Mouse (Mus musculus) heart, embryonic 16.5 days (tissue): ENCODE results near the gene Ifitm7. TPM values are rescaled to one million over a fixed set of nuclear protein-coding genes. Genes with fewer than 3 reads are reported as not detected.

Experiments used
- ATAC-seq: fragments of 200-750 bp; cut with Nextera tagmentation; replicated peaks from 2 replicates; pipeline ENCODE4 v1.8.0; 2017; ENCODE audit warnings: moderate number of reproducible peaks; ENCODE audit not compliant: insufficient read depth, low FRiP score; ENCODE audit errors: extremely low read depth
- H3K27ac ChIP-seq: fragments of 300-500 bp; sonication (generic); 2 replicates; pipeline ENCODE4 v1.5.1; 2014; ENCODE audit warnings: mild to moderate bottlenecking, low read length, control low read depth, moderate library complexity
- H3K27me3 ChIP-seq: fragments of 300-500 bp; sonication (generic); 2 replicates; pipeline ENCODE4 v1.6.1; 2014; ENCODE audit warnings: low read length, mixed read lengths; ENCODE audit not compliant: control insufficient read depth, insufficient read depth
- H3K36me3 ChIP-seq: fragments of 300-500 bp; sonication (generic); 2 replicates; pipeline ENCODE4 v1.6.1; 2014; ENCODE audit not compliant: control insufficient read depth, insufficient read depth
- H3K4me1 ChIP-seq: fragments of 300-500 bp; sonication (generic); 2 replicates; pipeline ENCODE4 v1.6.1; 2014; ENCODE audit warnings: low read length, mixed read lengths; ENCODE audit not compliant: control insufficient read depth, insufficient read depth
- H3K4me2 ChIP-seq: fragments of 300-500 bp; sonication (generic); 2 replicates; pipeline ENCODE4 v1.6.1; 2014; ENCODE audit warnings: low read depth, mild to moderate bottlenecking, control low read depth, low read length
- H3K4me3 ChIP-seq: fragments of 300-500 bp; sonication (generic); 2 replicates; pipeline ENCODE4 v1.5.1; 2014; ENCODE audit warnings: mild to moderate bottlenecking, control low read depth, low read length
- H3K9ac ChIP-seq: fragments of 300-500 bp; sonication (generic); 2 replicates; pipeline ENCODE4 v1.6.1; 2014; ENCODE audit warnings: low read length, control low read depth
- H3K9me3 ChIP-seq: fragments of 300-500 bp; sonication (generic); replicated peaks from 2 replicates; pipeline ENCODE4 v1.6.1; 2016; ENCODE audit warnings: low read length; ENCODE audit not compliant: control insufficient read depth
- WGBS: fragments of 180-500 bp; shearing (Covaris S2); extraction: QIAGEN DNeasy Blood & Tissue Kit; methylation state at CpG from one replicate; pipeline ENCODE4 v1.1.7; 2014; 5-methylcytosine and 5-hydroxymethylcytosine counted together
- polyA plus RNA-seq: library from polyadenylated mRNA; unstranded; fragments of >200 nt; fragmentation: Nextera tagmentation; extraction: Ambion mirVana; gene quantifications from 2 replicates; pipeline ENCODE4 v1.2.1, GENCODE M21; 2015

The Ifitm7 gene
- polyA plus RNA-seq, 1 experiment from 2014 or later: 0.13 TPM

- no peak for ATAC-seq
- Histone ChIP-seq H3K9me3 (no peaks in the 10 kb centered on the region), H3K9ac (no peak overlapping the region), H3K27me3 (no peaks in the 10 kb centered on the region), H3K27ac (no peak overlapping the region), H3K36me3 (no peaks in the 10 kb centered on the region), H3K4me3 (no peak overlapping the region), H3K4me1 (no peaks in the 10 kb centered on the region), H3K4me2 (no peak overlapping the region)
- WGBS: 87% methylated on average over 4 of the region's 4 CpGs
Observed at GRCm38 (mm10) chr16:14009966-14010365, 23.3 kb upstream of the Ifitm7 start.

GRCm38 (mm10) chr16:14008708-14009107 lies 22.0 kb upstream of the Ifitm7 start:
- no peaks in the 10 kb centered on the region for H3K9me3 ChIP-seq
- no peak overlapping the region for H3K27ac ChIP-seq
- H3K4me2 ChIP-seq: no peak overlapping the region
- no peaks in the 10 kb centered on the region for H3K27me3 ChIP-seq
- H3K9ac ChIP-seq: no peak overlapping the region
- H3K4me3 ChIP-seq: no peak overlapping the region
- no peaks in the 10 kb centered on the region for H3K36me3 ChIP-seq
- ATAC-seq: no peak
- H3K4me1 ChIP-seq: no peaks in the 10 kb centered on the region

- no peak for ATAC-seq
- 70% methylated on average over 2 of the region's 2 CpGs for WGBS
- no peaks in the 10 kb centered on the region for H3K4me1 ChIP-seq
- no peak overlapping the region for H3K4me2 ChIP-seq
- no peak overlapping the region for H3K9ac ChIP-seq
- H3K27ac ChIP-seq: no peak overlapping the region
- H3K36me3 ChIP-seq: no peaks in the 10 kb centered on the region
- no peak overlapping the region for H3K4me3 ChIP-seq
- H3K9me3 ChIP-seq: no peaks in the 10 kb centered on the region
- no peaks in the 10 kb centered on the region for H3K27me3 ChIP-seq
Observed at GRCm38 (mm10) chr16:14008081-14008480, 21.4 kb upstream of the Ifitm7 start.

GRCm38 (mm10) chr16:14005266-14005665 lies 18.6 kb upstream of the Ifitm7 start:
- no peak overlapping the region for H3K4me2 ChIP-seq
- no peaks in the 10 kb centered on the region for H3K27me3 ChIP-seq
- H3K36me3 ChIP-seq: no peaks in the 10 kb centered on the region
- no peaks in the 10 kb centered on the region for H3K9me3 ChIP-seq
- no peak for ATAC-seq
- H3K27ac ChIP-seq: no peak overlapping the region
- H3K9ac ChIP-seq: no peak overlapping the region
- no peaks in the 10 kb centered on the region for H3K4me1 ChIP-seq
- WGBS: 64% methylated on average over 4 of the region's 4 CpGs
- no peak overlapping the region for H3K4me3 ChIP-seq

- whole genome bisulfite sequencing: 66% methylated on average over 2 of the region's 2 CpGs
- no peaks in the 10 kb centered on the region for H3K4me1 ChIP-seq
- H3K9ac ChIP-seq: no peak overlapping the region
- H3K27ac ChIP-seq: no peak overlapping the region
- H3K36me3 ChIP-seq: no peaks in the 10 kb centered on the region
- H3K27me3 ChIP-seq: no peaks in the 10 kb centered on the region
- H3K9me3 ChIP-seq: no peaks in the 10 kb centered on the region
- no peak overlapping the region for H3K4me3 ChIP-seq
- no peak overlapping the region for H3K4me2 ChIP-seq
- no peak for ATAC-seq
Observed at GRCm38 (mm10) chr16:14004726-14005125, 18.0 kb upstream of the Ifitm7 start.

- Histone ChIP-seq H3K4me1 (no peaks in the 10 kb centered on the region), H3K4me3 (no peak overlapping the region), H3K9ac (no peak overlapping the region), H3K4me2 (no peak overlapping the region), H3K27ac (no peak overlapping the region), H3K36me3 (no peaks in the 10 kb centered on the region), H3K9me3 (no peaks in the 10 kb centered on the region), H3K27me3 (no peaks in the 10 kb centered on the region)
- ATAC-seq: no peak
- 35% methylated on average over 3 of the region's 3 CpGs for WGBS
Observed at GRCm38 (mm10) chr16:14004170-14004569, 17.5 kb upstream of the Ifitm7 start.

DNA sequence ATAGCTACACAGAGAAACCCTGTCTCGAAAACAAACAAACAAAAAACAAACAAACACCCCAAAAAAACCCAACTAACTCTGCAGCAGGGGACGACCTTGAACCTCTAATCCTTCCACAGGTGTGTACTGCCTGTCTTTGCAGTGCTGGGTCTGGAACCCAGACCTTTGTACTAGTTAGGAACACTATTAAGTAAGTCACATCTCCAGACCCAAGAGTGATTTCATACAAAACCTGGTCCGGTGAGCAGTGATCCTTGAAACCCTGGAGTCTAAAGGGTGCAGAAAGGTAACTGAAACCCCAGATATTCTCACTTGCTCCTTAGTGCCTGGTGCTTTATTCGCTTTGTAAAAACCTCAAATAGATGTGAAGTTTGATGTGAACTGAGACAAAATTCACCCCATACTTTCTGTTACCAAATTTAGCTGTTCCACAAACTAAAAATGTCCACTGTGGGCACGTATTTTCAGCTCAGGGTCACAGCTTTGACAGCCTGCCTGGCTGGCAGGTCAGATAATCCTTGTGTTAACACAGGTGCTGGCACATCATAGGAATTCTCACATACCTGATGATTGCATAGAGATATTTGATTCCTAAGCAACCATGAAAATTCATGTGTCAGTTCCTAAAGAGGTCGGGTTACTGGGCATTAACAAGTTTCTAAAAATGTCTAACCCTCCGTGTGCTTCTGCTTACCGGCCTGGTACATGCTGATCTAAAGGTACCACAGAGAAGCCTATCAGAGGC lies 16.9 kb upstream of the Ifitm7 start:
- no peak overlapping the region for H3K27ac ChIP-seq
- H3K9me3 ChIP-seq: no peaks in the 10 kb centered on the region
- no peaks in the 10 kb centered on the region for H3K36me3 ChIP-seq
- no peak overlapping the region for H3K9ac ChIP-seq
- H3K4me1 ChIP-seq: no peaks in the 10 kb centered on the region
- H3K4me3 ChIP-seq: no peak overlapping the region
- 47% methylated on average over 8 of the region's 8 CpGs for WGBS
- no peak overlapping the region for H3K4me2 ChIP-seq
- H3K27me3 ChIP-seq: no peaks in the 10 kb centered on the region
- no peak for ATAC-seq

DNA sequence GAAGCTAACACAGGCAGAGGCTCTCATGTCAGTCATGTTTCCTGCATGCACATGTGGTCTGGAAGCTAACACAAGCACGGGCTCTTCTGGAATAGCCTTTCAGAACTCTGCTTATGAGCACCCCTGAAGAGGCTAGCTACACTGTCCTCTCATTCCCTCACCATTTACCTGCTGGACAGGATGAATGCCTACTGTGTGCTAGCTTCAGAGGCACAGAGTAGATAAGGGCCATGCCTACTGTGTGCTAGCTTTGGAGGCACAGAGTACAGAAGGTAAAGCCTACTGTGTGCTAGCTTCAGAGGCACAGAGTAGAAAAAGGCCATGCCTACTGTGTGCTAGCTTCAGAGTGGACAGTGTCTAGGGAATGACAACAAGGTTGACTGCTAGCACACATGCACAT lies 7.8 kb upstream of the Ifitm7 start:
- no peaks in the 10 kb centered on the region for H3K36me3 ChIP-seq
- WGBS: 76% methylated on average over 1 of the region's 1 CpGs

GRCm38 (mm10) chr16:13994076-13994475 lies 7.4 kb upstream of the Ifitm7 start:
- no peak for ATAC-seq
- Histone ChIP-seq H3K9ac (no peak overlapping the region), H3K4me1 (no peaks in the 10 kb centered on the region), H3K27me3 (no peaks in the 10 kb centered on the region), H3K9me3 (no peaks in the 10 kb centered on the region), H3K4me2 (no peak overlapping the region), H3K27ac (no peak overlapping the region), H3K36me3 (no peaks in the 10 kb centered on the region), H3K4me3 (no peak overlapping the region)
- WGBS: 74% methylated on average over 1 of the region's 1 CpGs

More for the DNA sequence above, 7.8 kb upstream of the Ifitm7 start:
- Histone ChIP-seq H3K27ac (no peak overlapping the region), H3K27me3 (no peaks in the 10 kb centered on the region), H3K9ac (no peak overlapping the region), H3K4me3 (no peak overlapping the region), H3K4me2 (no peak overlapping the region), H3K9me3 (no peaks in the 10 kb centered on the region), H3K4me1 (no peaks in the 10 kb centered on the region)
- no peak for ATAC-seq
